Mouse (Mus musculus) midbrain, embryonic 13.5 days (tissue): ENCODE results near the gene Kif14. TPM values are rescaled to one million over a fixed set of nuclear protein-coding genes. Genes with fewer than 3 reads are reported as not detected.

Source experiments
- ATAC-seq: fragments of 200-750 bp; cut with Nextera tagmentation; 2 replicates; pipeline ENCODE4 v1.8.0; 2017; ENCODE audit warnings: mild to moderate bottlenecking, moderate TSS enrichment, moderate library complexity
- H3K27ac ChIP-seq: fragments of 300-500 bp; sonication (generic); 2 replicates; pipeline ENCODE4 v1.5.1; 2015; ENCODE audit warnings: inconsistent platforms, mild to moderate bottlenecking, moderate library complexity
- H3K27me3 ChIP-seq: fragments of 300-500 bp; sonication (generic); 2 replicates; pipeline ENCODE4 v1.6.1; 2015; ENCODE audit warnings: mild to moderate bottlenecking, inconsistent platforms
- H3K36me3 ChIP-seq: fragments of 300-500 bp; sonication (generic); 2 replicates; pipeline ENCODE4 v1.6.1; 2015; ENCODE audit warnings: mild to moderate bottlenecking, inconsistent platforms
- H3K4me1 ChIP-seq: fragments of 300-500 bp; sonication (generic); replicated peaks from 2 replicates; pipeline ENCODE4 v1.6.1; 2015; ENCODE audit warnings: inconsistent platforms
- H3K4me2 ChIP-seq: fragments of 300-500 bp; sonication (generic); replicated peaks from 2 replicates; pipeline ENCODE4 v1.6.1; 2015; ENCODE audit warnings: moderate library complexity, mild to moderate bottlenecking, inconsistent platforms
- H3K4me3 ChIP-seq: fragments of 300-500 bp; sonication (generic); replicated peaks from 2 replicates; pipeline ENCODE4 v1.5.1; 2015; ENCODE audit warnings: mild to moderate bottlenecking, inconsistent platforms
- H3K9ac ChIP-seq: fragments of 300-500 bp; sonication (generic); replicated peaks from 2 replicates; pipeline ENCODE4 v1.6.1; 2015; ENCODE audit warnings: mild to moderate bottlenecking, inconsistent platforms
- H3K9me3 ChIP-seq: fragments of 300-500 bp; sonication (generic); 2 replicates; pipeline ENCODE4 v1.6.1; 2016; ENCODE audit warnings: mild to moderate bottlenecking, inconsistent platforms
- WGBS: fragments of 180-500 bp; shearing (Covaris S2); methylation state at CpG from one replicate; pipeline ENCODE4 v1.1.7; 2015; 5-methylcytosine and 5-hydroxymethylcytosine counted together
- polyA plus RNA-seq: library from polyadenylated mRNA; unstranded; fragments of >200 nt; fragmentation: Nextera tagmentation; extraction: Ambion mirVana; gene quantifications from 2 replicates; pipeline ENCODE4 v1.2.1, GENCODE M21; 2015

The Kif14 gene
- polyA plus RNA-seq, 1 experiment from 2014 or later = 1.9 TPM

- H3K4me3 ChIP-seq = no peak overlapping the region
- H3K9me3 ChIP-seq = no peaks in the 10 kb centered on the region
- H3K9ac ChIP-seq = no peak overlapping the region
- no peaks in the 10 kb centered on the region for H3K4me1 ChIP-seq
- H3K36me3 ChIP-seq = no peaks in the 10 kb centered on the region
- no peak for ATAC-seq
- no peaks in the 10 kb centered on the region for H3K27me3 ChIP-seq
- H3K4me2 ChIP-seq = no peak overlapping the region
- WGBS = 87% methylated on average over 5 of the region's 5 CpGs
- no peak overlapping the region for H3K27ac ChIP-seq
Observed at GRCm38 (mm10) chr1:136450206-136450605, 15.9 kb upstream of the Kif14 start.

DNA sequence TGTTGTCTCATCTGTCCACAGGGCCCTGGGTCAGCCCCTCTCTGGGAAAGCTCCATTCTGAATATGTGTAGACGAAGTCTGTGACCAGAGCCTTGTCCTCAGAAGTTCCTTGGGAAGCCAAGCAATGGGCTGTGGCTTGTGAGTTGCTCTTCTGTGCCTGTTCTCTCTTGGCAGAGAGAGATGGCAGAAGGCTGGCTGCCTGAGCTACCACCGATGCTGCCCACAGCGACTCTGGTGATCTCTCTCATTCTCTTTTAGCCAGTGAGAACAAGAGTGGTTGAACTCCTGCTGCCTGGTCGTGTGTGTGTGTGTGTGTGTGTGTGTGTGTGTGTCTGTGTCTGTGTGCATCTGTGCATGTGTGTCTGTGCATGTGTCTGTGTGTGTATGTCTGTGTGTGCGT lies 13.7 kb upstream of the Kif14 start:
- no peak for ATAC-seq
- Histone ChIP-seq H3K4me1 (no peaks in the 10 kb centered on the region), H3K4me3 (no peak overlapping the region), H3K27ac (no peak overlapping the region), H3K4me2 (no peak overlapping the region), H3K9me3 (no peaks in the 10 kb centered on the region), H3K27me3 (no peaks in the 10 kb centered on the region), H3K36me3 (no peaks in the 10 kb centered on the region), H3K9ac (no peak overlapping the region)
- 73% methylated on average over 5 of the region's 5 CpGs for WGBS

DNA sequence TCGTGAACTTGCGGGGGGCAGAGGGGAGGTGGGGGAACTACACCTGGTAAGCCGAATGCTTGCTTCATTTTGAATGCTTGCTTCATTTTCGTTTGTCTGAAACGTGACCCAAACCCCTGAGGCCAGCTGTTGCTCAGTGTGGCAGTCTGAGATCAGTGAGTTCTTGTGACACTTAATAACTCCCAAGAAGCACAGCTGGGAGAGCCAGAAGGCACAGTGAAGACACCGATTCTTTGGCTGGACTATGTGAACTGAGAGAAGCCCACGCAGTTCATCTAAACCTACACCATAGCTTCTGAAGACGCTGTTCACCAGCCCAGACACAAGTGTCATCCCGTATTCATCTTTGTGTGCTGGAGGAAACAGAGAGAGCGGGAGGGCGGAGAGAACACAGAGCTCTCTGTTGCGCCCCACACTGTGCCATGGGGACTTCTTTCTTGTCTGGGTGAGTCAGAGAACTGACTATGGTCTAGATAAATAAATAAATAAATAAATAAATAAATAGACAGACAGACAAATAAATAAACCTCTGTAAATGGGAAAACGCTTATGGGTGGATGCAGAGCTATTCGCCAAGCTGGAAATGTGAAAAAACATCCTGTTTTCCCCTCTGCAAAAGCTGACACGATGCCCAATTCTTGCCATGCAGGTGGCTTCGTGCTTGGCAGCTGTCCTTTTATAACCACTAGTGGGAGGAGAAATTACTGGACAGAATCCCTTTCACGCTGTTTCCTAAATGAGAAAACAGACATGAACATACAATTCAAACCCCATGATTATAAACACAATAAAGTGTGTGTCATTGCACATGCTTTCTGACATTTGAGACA lies 10.2 kb upstream of the Kif14 start:
- Histone ChIP-seq H3K9ac (no peak overlapping the region), H3K4me3 (no peak overlapping the region), H3K4me2 (no peak overlapping the region), H3K4me1 (no peaks in the 10 kb centered on the region), H3K27me3 (no peaks in the 10 kb centered on the region), H3K9me3 (no peaks in the 10 kb centered on the region), H3K36me3 (no peaks in the 10 kb centered on the region), H3K27ac (no peak overlapping the region)
- 82% methylated on average over 17 of the region's 17 CpGs for WGBS
- ATAC-seq = no peak

DNA sequence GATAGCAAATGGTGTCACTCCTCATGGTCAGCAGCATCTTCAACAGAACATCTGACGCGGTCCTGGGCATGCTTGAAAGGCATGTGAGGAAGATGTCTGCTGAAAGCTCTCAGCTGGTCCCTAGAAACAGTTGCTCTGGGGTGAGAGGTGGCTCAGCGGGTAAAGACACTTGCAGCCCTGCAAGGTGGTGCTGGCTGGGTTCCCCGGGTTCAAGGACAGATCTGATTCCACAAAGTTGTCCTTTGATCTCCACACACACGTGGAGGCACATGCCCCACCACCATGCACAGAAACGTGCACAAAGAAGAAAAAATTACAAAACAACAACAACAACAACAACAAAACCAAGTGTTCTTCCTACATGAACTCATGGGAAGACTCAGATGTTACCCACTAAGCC lies 9.4 kb upstream of the Kif14 start:
- no peaks in the 10 kb centered on the region for H3K27me3 ChIP-seq
- no peaks in the 10 kb centered on the region for H3K4me1 ChIP-seq
- H3K9ac ChIP-seq = no peak overlapping the region
- no peaks in the 10 kb centered on the region for H3K36me3 ChIP-seq
- no peak for ATAC-seq
- no peak overlapping the region for H3K4me2 ChIP-seq
- no peak overlapping the region for H3K4me3 ChIP-seq
- WGBS = 86% methylated on average over 6 of the region's 6 CpGs
- H3K27ac ChIP-seq = no peak overlapping the region
- no peaks in the 10 kb centered on the region for H3K9me3 ChIP-seq

DNA sequence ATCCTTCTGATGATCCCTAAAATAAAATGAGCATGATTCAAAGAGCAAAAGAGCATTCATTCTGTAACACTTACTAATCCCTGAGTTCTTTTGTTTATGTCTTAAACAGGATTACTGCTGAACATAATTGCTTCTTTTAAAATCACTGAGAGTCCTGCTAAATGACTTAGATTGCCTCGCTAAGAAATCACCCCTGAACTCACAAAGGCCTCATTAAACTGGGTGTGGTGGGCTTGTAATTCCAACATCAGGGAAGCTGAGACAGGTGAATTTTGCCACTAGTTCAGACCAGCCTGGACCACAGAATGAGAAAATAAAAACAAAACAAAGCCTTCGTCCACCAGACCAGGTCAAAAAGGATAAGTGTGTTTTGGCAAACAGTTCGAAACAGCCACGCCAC lies 8.7 kb upstream of the Kif14 start:
- 66% methylated on average over 4 of the region's 4 CpGs for WGBS
- Histone ChIP-seq H3K9me3 (no peaks in the 10 kb centered on the region), H3K27ac (no peak overlapping the region), H3K36me3 (no peaks in the 10 kb centered on the region), H3K4me2 (no peak overlapping the region), H3K27me3 (no peaks in the 10 kb centered on the region), H3K4me1 (no peaks in the 10 kb centered on the region), H3K4me3 (no peak overlapping the region), H3K9ac (no peak overlapping the region)
- no peak for ATAC-seq

DNA sequence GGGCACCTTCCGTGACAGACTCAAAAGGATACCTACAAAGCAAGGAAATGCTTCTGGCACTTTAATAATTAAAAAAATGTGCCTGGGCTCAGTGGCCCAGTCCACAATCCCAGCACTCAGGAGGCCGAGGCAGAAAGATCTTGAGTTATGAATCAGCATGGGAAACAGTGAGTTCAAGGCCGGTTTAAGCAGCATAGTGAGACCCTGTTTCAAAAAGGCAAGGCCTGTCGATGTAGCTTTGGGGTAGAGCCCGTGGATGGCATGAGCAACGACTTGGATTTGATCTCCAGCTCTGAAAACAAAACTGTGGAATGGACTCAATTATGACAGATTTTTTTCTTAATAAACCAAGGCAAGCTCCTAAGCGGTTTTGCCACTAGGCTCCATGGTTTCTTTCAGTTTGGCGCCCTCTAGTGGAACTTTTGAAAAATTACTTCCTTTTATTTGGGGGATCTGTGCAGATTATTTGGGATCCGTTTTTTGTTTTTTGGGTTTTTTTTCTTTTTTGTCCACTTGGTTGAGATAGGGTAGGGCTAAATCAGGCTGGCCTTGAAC lies 7.4 kb upstream of the Kif14 start:
- WGBS = 31% methylated on average over 9 of the region's 9 CpGs
- no peak overlapping the region for H3K4me3 ChIP-seq
- no peak for ATAC-seq
- no peaks in the 10 kb centered on the region for H3K9me3 ChIP-seq
- no peak overlapping the region for H3K4me2 ChIP-seq
- H3K9ac ChIP-seq = no peak overlapping the region
- H3K27me3 ChIP-seq = no peaks in the 10 kb centered on the region
- H3K27ac ChIP-seq = no peak overlapping the region
- H3K4me1 ChIP-seq = no peaks in the 10 kb centered on the region
- H3K36me3 ChIP-seq = no peaks in the 10 kb centered on the region

DNA sequence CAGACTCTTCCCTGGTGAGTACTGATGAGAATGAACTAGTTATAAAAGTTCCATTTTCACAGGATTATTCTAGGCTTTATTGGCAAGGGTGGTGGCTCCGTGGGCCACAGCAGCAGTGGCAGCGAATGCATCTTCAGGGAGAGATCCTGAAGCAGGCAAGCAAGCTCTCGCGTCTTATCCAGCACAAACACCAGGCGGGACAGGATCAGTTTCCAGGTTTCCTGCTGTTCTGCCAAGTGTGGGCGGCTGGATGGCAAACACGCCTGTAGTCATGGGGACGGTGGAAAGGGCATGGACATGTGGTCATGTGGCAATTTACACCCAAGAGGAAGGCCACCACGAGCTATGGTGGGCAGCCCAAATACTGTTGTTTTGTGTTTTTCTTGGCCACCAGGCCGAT lies 3.7 kb upstream of the Kif14 start:
- Histone ChIP-seq H3K4me1 (peaks cover 12% of the 10 kb centered on the region), H3K27ac (no peak overlapping the region), H3K9me3 (no peaks in the 10 kb centered on the region), H3K4me3 (no peak overlapping the region), H3K4me2 (no peak overlapping the region), H3K27me3 (no peaks in the 10 kb centered on the region), H3K36me3 (no peaks in the 10 kb centered on the region), H3K9ac (no peak overlapping the region)
- 52% methylated on average over 10 of the region's 10 CpGs for WGBS
- ATAC-seq = no peak

DNA sequence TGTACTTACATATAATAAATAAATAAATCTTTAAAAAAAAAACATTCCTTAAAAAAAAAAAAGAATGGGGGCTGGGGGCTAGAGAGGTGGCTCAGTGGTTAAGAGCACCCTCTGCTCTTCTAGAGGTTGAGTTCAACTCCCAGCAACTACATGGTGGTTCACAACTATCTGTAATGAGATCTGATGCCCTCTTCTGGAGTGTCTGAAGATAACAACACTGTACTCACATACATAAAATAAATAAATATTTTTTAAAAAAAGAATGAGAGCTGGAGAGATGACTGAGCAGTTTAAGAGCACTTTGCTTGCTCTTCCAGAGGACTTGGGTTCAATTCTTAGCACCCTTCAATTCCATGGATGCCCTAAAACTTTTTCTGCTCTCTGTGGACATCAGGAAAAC lies 975 bp upstream of the Kif14 start:
- H3K36me3 ChIP-seq = peaks cover 7% of the 10 kb centered on the region; the same call in 1 of the 2 replicates
- peaks cover 14% of the 10 kb centered on the region for H3K4me1 ChIP-seq
- no peaks in the 10 kb centered on the region for H3K9me3 ChIP-seq
- H3K4me2 ChIP-seq = no peak overlapping the region
- H3K27ac ChIP-seq = no peak overlapping the region
- ATAC-seq = no peak
- H3K27me3 ChIP-seq = no peaks in the 10 kb centered on the region
- H3K4me3 ChIP-seq = no peak overlapping the region
- no peak overlapping the region for H3K9ac ChIP-seq

DNA sequence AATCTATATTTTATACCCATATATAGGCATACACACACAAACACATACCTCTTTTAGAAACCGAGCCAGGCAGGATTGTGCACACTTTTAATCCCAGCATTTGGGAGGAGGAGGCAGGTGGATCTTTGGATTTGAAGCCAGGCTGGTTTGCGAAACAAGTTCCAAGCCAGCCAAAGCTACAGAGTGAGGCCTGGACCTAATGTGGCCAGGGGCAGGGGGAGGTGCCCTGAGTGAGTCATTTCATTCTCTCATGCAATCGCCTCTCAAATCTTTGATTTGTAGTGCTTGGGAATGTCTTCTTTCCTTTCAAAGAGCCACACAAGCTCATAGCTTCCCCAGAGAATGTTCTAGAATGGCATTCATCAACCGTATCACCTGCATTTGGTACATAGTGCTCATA lies 3.3 kb downstream of the Kif14 start:
- no peak for ATAC-seq
- H3K4me3 ChIP-seq = no peak overlapping the region
- H3K27me3 ChIP-seq = no peaks in the 10 kb centered on the region
- peaks cover 21% of the 10 kb centered on the region for H3K4me1 ChIP-seq
- H3K4me2 ChIP-seq = no peak overlapping the region
- 93% methylated on average over 4 of the region's 4 CpGs for WGBS
- H3K9me3 ChIP-seq = no peaks in the 10 kb centered on the region
- no peak overlapping the region for H3K9ac ChIP-seq
- no peak overlapping the region for H3K27ac ChIP-seq
- H3K36me3 ChIP-seq = peaks cover 10% of the 10 kb centered on the region; the same call in 1 of the 2 replicates

GRCm38 (mm10) chr1:136470471-136470870 lies 4.3 kb downstream of the Kif14 start:
- H3K9ac ChIP-seq = no peak overlapping the region
- peaks cover 21% of the 10 kb centered on the region for H3K4me1 ChIP-seq
- no peak overlapping the region for H3K4me3 ChIP-seq
- ATAC-seq = no peak
- no peak overlapping the region for H3K27ac ChIP-seq
- no peaks in the 10 kb centered on the region for H3K27me3 ChIP-seq
- 10% methylated on average over 6 of the region's 6 CpGs for WGBS
- H3K4me2 ChIP-seq = no peak overlapping the region
- peaks cover 10% of the 10 kb centered on the region; the same call in 1 of the 2 replicates for H3K36me3 ChIP-seq
- no peaks in the 10 kb centered on the region for H3K9me3 ChIP-seq

GRCm38 (mm10) chr1:136491681-136492080 lies 25.5 kb downstream of the Kif14 start:
- H3K4me2 ChIP-seq = no peak overlapping the region
- H3K27ac ChIP-seq = no peak overlapping the region
- WGBS = 88% methylated on average over 5 of the region's 5 CpGs
- no peak overlapping the region for H3K4me3 ChIP-seq
- no peaks in the 10 kb centered on the region for H3K9me3 ChIP-seq
- no peaks in the 10 kb centered on the region for H3K4me1 ChIP-seq
- ATAC-seq = no peak
- no peak overlapping the region for H3K9ac ChIP-seq
- H3K27me3 ChIP-seq = no peaks in the 10 kb centered on the region
- H3K36me3 ChIP-seq = peaks cover 40% of the 10 kb centered on the region

GRCm38 (mm10) chr1:136492232-136492631 lies 26.1 kb downstream of the Kif14 start:
- no peaks in the 10 kb centered on the region for H3K27me3 ChIP-seq
- no peak overlapping the region for H3K4me2 ChIP-seq
- H3K27ac ChIP-seq = no peak overlapping the region
- peaks cover 40% of the 10 kb centered on the region for H3K36me3 ChIP-seq
- no peak overlapping the region for H3K9ac ChIP-seq
- H3K4me1 ChIP-seq = no peaks in the 10 kb centered on the region
- ATAC-seq = no peak
- no peak overlapping the region for H3K4me3 ChIP-seq
- H3K9me3 ChIP-seq = no peaks in the 10 kb centered on the region
- 93% methylated on average over 2 of the region's 2 CpGs for WGBS

GRCm38 (mm10) chr1:136499317-136499716 lies 33.2 kb downstream of the Kif14 start:
- H3K27me3 ChIP-seq = no peaks in the 10 kb centered on the region
- WGBS = 87% methylated on average over 13 of the region's 13 CpGs

More at GRCm38 (mm10) chr1:136499317-136499716, 33.2 kb downstream of the Kif14 start:
- no peak overlapping the region for H3K4me2 ChIP-seq
- no peak overlapping the region for H3K4me3 ChIP-seq
- no peak overlapping the region for H3K27ac ChIP-seq
- peaks cover 26% of the 10 kb centered on the region for H3K36me3 ChIP-seq
- H3K9ac ChIP-seq = no peak overlapping the region
- H3K4me1 ChIP-seq = no peaks in the 10 kb centered on the region
- ATAC-seq = no peak
- H3K9me3 ChIP-seq = no peaks in the 10 kb centered on the region
